Mouse (Mus musculus) lung, embryonic 14.5 days (tissue): Measurements from ENCODE around the gene Olfr561. TPM values are rescaled to one million over a fixed set of nuclear protein-coding genes. Genes with fewer than 3 reads are reported as not detected.

Source experiments
- ATAC-seq: fragments of 200-750 bp; cut with Nextera tagmentation; 2 replicates; pipeline ENCODE4 v1.8.0; 2017; ENCODE audit warnings: mild to moderate bottlenecking, moderate TSS enrichment, moderate library complexity; ENCODE audit not compliant: insufficient read depth
- DNase-seq: peaks from one replicate; pipeline ENCODE4 v3.0.0-alpha.2; 2015
- H3K27ac ChIP-seq: fragments of 300-500 bp; sonication (generic); 2 replicates; pipeline ENCODE4 v1.5.1; 2014; ENCODE audit warnings: low read depth, mild to moderate bottlenecking, moderate library complexity
- H3K27me3 ChIP-seq: fragments of 300-500 bp; sonication (generic); 2 replicates; pipeline ENCODE4 v1.6.1; 2014; ENCODE audit warnings: low read length, control low read depth; ENCODE audit not compliant: insufficient read depth
- H3K36me3 ChIP-seq: fragments of 300-500 bp; sonication (generic); 2 replicates; pipeline ENCODE4 v1.6.1; 2014; ENCODE audit warnings: control low read depth; ENCODE audit not compliant: insufficient read depth
- H3K4me1 ChIP-seq: fragments of 300-500 bp; sonication (generic); 2 replicates; pipeline ENCODE4 v1.6.1; 2014; ENCODE audit warnings: antibody characterized with exemption, control low read depth; ENCODE audit not compliant: insufficient read depth
- H3K4me2 ChIP-seq: fragments of 300-500 bp; sonication (generic); 2 replicates; pipeline ENCODE4 v1.6.1; 2014; ENCODE audit warnings: mild to moderate bottlenecking
- H3K4me3 ChIP-seq: fragments of 300-500 bp; sonication (generic); 2 replicates; pipeline ENCODE4 v1.5.1; 2014; ENCODE audit warnings: low read depth, low read length
- H3K9ac ChIP-seq: fragments of 300-500 bp; sonication (generic); 2 replicates; pipeline ENCODE4 v1.6.1; 2014
- H3K9me3 ChIP-seq: fragments of 300-500 bp; sonication (generic); 2 replicates; pipeline ENCODE4 v1.6.1; 2016; ENCODE audit warnings: low read depth, low read length, control low read depth
- CTCF ChIP-seq: IDR thresholded peaks from 2 replicates; pipeline ENCODE4 v1.5.1; 2016; ENCODE audit warnings: antibody characterized with exemption, low read depth
- WGBS: fragments of 180-500 bp; shearing (Covaris S2); extraction: QIAGEN DNeasy Blood & Tissue Kit; methylation state at CpG from one replicate; pipeline ENCODE4 v1.1.7; 2014; 5-methylcytosine and 5-hydroxymethylcytosine counted together
- polyA plus RNA-seq: library from polyadenylated mRNA; unstranded; fragments of >200 nt; fragmentation: Nextera tagmentation; extraction: Ambion mirVana; gene quantifications from 2 replicates; pipeline ENCODE4 v1.2.1, GENCODE M21; 2014

Olfr561 gene
- not detected in 2 replicates for polyA plus RNA-seq

DNA sequence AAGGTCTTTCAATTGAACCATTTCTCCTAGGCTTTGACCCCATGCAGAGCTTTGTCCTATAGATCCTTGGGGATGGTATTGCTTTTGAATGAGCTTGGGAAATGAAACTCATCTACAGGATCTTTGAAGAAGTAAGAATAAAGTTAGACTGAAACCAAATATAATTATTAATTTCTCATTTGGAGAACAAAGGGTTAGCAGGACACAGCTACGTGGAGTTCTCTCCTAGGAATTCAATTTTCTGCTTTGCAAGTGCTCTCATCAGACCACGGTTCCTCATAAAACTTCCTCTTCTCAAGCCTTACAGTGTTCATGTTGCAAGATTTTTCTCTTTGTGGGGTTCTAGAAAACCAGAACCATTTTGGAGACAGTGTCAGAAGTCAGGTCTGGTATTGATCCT, at the start of gene Olfr561:
TSS of gene Olfr561 (plus strand) at position 301 of the 400 bp plus-strand sequence.
- no peaks in the 10 kb centered on the region for H3K9me3 ChIP-seq
- no peak for ATAC-seq
- H3K27ac ChIP-seq = no peak within 1 kb of the TSS
- no peak within 1 kb of the TSS for H3K9ac ChIP-seq
- H3K4me3 ChIP-seq = no peak within 1 kb of the TSS
- no peaks in the 10 kb centered on the region for H3K27me3 ChIP-seq
- H3K4me1 ChIP-seq = no peaks in the 10 kb centered on the region
- no peak for TF ChIP-seq CTCF
- no peak for DNase-seq
- no peaks in the 10 kb centered on the region for H3K36me3 ChIP-seq
- WGBS = 77% methylated on average over 2 of the region's 2 CpGs
- H3K4me2 ChIP-seq = no peak within 1 kb of the TSS

DNA sequence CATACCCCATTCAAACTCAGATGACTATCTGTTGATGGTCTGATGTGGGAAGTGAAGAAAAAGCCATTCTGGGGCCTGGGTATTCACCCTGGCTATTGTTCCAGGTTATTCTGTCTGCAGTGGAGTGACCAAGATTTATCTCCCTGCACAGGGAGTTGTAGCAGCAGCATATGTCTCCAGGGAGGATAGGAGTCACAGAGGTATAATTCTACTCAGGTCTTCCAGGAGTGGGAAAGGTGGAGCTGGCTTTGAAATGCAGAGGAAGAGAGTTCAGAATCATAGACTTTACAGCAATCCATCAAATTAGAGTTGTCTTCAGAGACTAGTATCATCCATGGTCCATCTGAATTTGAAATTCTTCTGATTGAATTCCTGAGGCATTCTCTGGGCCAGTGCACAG, 43.6 kb upstream of the Olfr561 start, which contains the start of gene Olfr559:
TSS of gene Olfr559 (minus strand) at position 101 of the 400 bp plus-strand sequence.
- Histone ChIP-seq H3K4me1 (no peaks in the 10 kb centered on the region), H3K4me2 (no peak within 1 kb of the TSS), H3K4me3 (no peak within 1 kb of the TSS), H3K27me3 (no peaks in the 10 kb centered on the region), H3K36me3 (no peaks in the 10 kb centered on the region), H3K27ac (no peak within 1 kb of the TSS), H3K9me3 (no peaks in the 10 kb centered on the region), H3K9ac (no peak within 1 kb of the TSS)
- ATAC-seq = no peak
- no peak for DNase-seq
- TF ChIP-seq CTCF = no peak

DNA sequence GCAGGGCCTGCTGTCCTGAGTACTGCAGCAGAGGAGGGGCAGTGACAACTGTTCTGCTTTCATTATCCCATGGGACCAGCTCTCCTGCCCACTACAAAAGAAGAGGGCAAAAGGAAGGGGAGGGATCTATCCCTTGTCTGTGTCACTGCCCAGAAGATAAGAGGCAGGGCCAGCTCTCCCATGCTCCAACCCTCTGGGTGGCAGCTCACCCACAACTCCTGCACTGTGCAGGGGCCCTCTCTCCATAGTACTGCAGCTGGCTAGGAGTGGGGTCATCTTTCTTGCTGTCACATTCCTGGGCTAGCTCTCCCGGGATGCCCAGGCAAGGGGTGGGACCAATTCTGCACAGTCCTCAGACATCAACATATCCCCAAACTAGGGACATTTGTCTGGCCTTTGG, 37.2 kb upstream of the Olfr561 start:
- Histone ChIP-seq H3K9me3 (no peaks in the 10 kb centered on the region), H3K4me2 (no peak overlapping the region), H3K27ac (no peak overlapping the region), H3K36me3 (no peaks in the 10 kb centered on the region), H3K4me3 (no peak overlapping the region), H3K9ac (no peak overlapping the region), H3K27me3 (no peaks in the 10 kb centered on the region), H3K4me1 (no peaks in the 10 kb centered on the region)
- ATAC-seq = no peak
- WGBS = 20% methylated on average over 1 of the region's 1 CpGs
- TF ChIP-seq CTCF = no peak
- DNase-seq = no peak

DNA sequence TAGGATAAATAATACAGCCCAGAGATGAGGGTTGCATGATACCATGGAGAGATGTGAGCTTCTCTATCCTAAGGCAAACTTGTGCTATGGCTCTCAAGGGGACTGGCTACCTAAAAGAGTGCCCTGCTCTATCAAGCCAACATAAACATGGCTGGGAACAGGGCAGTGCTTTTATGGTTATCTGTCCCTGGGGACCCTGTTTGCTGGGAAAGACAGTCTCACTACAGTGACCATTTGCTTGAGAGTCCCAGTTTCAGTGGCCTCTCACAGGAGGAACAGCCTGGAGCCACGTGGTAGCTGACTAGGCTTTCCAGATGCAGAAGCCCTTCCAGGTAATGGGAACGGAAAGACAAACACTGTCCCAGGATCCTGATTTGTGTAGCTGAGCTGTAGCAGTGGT, 33.3 kb upstream of the Olfr561 start:
- H3K9me3 ChIP-seq = no peaks in the 10 kb centered on the region
- no peak overlapping the region for H3K9ac ChIP-seq
- DNase-seq (no peak), ATAC-seq (no peak)
- 51% methylated on average over 2 of the region's 2 CpGs for WGBS
- no peaks in the 10 kb centered on the region for H3K4me1 ChIP-seq
- no peak for TF ChIP-seq CTCF
- H3K36me3 ChIP-seq = no peaks in the 10 kb centered on the region
- no peak overlapping the region for H3K27ac ChIP-seq
- H3K4me2 ChIP-seq = no peak overlapping the region
- no peak overlapping the region for H3K4me3 ChIP-seq
- no peaks in the 10 kb centered on the region for H3K27me3 ChIP-seq

DNA sequence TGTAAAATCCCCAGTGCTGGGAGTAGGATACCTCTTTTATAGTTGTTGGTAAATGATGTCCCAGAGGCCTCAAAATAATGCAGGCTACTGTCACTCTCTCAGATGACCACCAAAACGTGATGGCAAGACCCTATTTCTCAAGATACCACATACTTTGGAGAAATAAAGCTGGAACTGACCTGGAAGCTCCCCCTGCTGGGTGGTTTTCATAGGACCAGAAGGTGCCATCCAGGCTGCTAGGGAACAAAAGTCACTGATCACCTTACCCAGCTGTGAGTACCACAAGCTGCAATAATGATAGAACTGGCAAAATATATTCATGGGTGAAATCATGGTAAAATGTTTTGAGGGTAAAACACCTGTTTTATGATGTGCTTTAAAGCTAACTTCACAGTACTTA, 18.9 kb upstream of the Olfr561 start:
- Histone ChIP-seq H3K9ac (no peak overlapping the region), H3K27me3 (no peaks in the 10 kb centered on the region), H3K4me3 (no peak overlapping the region), H3K4me2 (no peak overlapping the region), H3K36me3 (no peaks in the 10 kb centered on the region), H3K9me3 (no peaks in the 10 kb centered on the region), H3K27ac (no peak overlapping the region), H3K4me1 (no peaks in the 10 kb centered on the region)
- TF ChIP-seq CTCF = peak; percentile 34; the same call in 1 of the 2 replicates
- WGBS = 11% methylated on average over 1 of the region's 1 CpGs
- ATAC-seq (no peak), DNase-seq (peak; percentile 20)

DNA sequence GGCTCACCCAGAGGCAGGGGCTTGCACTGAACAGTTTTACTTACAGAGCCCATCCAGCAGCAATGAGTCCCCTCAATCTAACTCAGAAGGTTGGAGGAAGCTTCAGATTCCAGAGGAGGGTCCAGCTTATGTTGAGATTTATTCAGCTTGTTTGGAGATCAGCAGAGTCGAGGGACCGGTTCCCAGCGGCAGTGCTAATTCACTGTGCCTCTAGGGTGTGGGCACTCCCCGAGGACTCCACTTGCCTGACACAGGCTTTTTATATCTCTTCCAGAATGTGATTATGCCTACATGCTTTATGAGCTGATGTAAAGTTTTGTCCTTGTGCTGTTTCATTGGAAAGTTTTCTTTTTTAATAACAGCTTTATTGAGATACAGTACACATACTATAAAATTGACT, 11.8 kb upstream of the Olfr561 start, which contains the start of the genes Olfr560 and Olfr78:
TSS of gene Olfr560 (minus strand) at position 101 of the 400 bp plus-strand sequence.
TSS of gene Olfr78 (minus strand) at position 206 of the 400 bp plus-strand sequence.
- no peaks in the 10 kb centered on the region for H3K36me3 ChIP-seq
- no peak within 1 kb of the TSS for H3K9ac ChIP-seq
- H3K4me2 ChIP-seq = no peak within 1 kb of the TSS
- H3K27ac ChIP-seq = no peak within 1 kb of the TSS
- H3K4me1 ChIP-seq = no peaks in the 10 kb centered on the region
- no peak within 1 kb of the TSS for H3K4me3 ChIP-seq
- no peak for DNase-seq
- TF ChIP-seq CTCF = no peak
- 68% methylated on average over 4 of the region's 4 CpGs for WGBS
- no peaks in the 10 kb centered on the region for H3K27me3 ChIP-seq
- no peaks in the 10 kb centered on the region for H3K9me3 ChIP-seq
- no peak for ATAC-seq

DNA sequence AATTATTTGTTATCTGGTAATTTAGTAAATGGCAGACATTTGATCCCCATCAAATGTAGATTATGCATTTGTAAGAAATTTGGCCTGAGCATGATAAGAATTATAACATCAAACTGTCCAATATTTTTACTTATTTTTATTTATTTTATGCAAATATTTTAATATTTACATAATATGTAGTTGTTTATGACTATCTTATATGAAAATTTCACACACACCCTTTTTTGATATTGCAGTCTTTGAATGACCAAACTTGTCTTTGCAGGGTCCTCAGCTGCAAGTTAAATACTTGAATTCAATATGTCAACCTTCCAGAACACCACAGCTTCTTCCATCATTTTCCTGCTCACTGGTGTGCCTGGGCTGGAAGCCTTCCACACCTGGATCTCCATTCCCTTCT, 32.2 kb downstream of the Olfr561 start, which contains the start of gene Olfr564:
TSS of gene Olfr564 (plus strand) at position 301 of the 400 bp plus-strand sequence.
- Histone ChIP-seq H3K4me1 (no peaks in the 10 kb centered on the region), H3K27me3 (no peaks in the 10 kb centered on the region), H3K9me3 (no peaks in the 10 kb centered on the region), H3K9ac (no peak within 1 kb of the TSS), H3K4me2 (no peak within 1 kb of the TSS), H3K27ac (no peak within 1 kb of the TSS), H3K36me3 (no peaks in the 10 kb centered on the region), H3K4me3 (no peak within 1 kb of the TSS)
- DNase-seq (no peak), ATAC-seq (no peak)
- TF ChIP-seq CTCF = no peak

Other genes with a start within 250 kb of the Olfr561 start
- gene Olfr547, start 236.5 kb upstream of the Olfr561 start, polyA plus RNA-seq = not detected in 2 replicates
- not detected in 2 replicates for gene Olfr548-ps1, start 230.3 kb upstream of the Olfr561 start, polyA plus RNA-seq
- gene Olfr549, start 221.4 kb upstream of the Olfr561 start, polyA plus RNA-seq = not detected in 2 replicates
- gene Trim21, start 205.7 kb upstream of the Olfr561 start, polyA plus RNA-seq = 0.36 and 0.62 TPM in 2 replicates
- gene Olfr550, start 199.8 kb upstream of the Olfr561 start, polyA plus RNA-seq = not detected in 2 replicates
- gene Olfr551, start 179.3 kb upstream of the Olfr561 start, polyA plus RNA-seq = not detected in 2 replicates
- not detected in 2 replicates for gene Olfr552, start 173.5 kb upstream of the Olfr561 start, polyA plus RNA-seq
- gene Olfr553, start 153.0 kb upstream of the Olfr561 start, polyA plus RNA-seq = not detected in 2 replicates
- not detected in 2 replicates for gene Olfr554, start 132.8 kb upstream of the Olfr561 start, polyA plus RNA-seq
- not detected in 2 replicates for gene Olfr555, start 112.4 kb upstream of the Olfr561 start, polyA plus RNA-seq
- not detected in 2 replicates for gene Olfr556, start 106.3 kb upstream of the Olfr561 start, polyA plus RNA-seq
- 13.7 and 16.1 TPM in 2 replicates for gene Trim68, start 83.9 kb upstream of the Olfr561 start, polyA plus RNA-seq
- not detected in 2 replicates for gene Olfr557, start 75.3 kb upstream of the Olfr561 start, polyA plus RNA-seq
- gene Olfr558, start 69.0 kb upstream of the Olfr561 start, polyA plus RNA-seq = 0.12 TPM in 1 of 2 replicates, not detected in the other
- gene Olfr33, start 52.2 kb upstream of the Olfr561 start, polyA plus RNA-seq = not detected in 2 replicates
- gene Olfr559, start 43.7 kb upstream of the Olfr561 start, polyA plus RNA-seq = not detected in 2 replicates
- gene Olfr560, start 11.9 kb upstream of the Olfr561 start, polyA plus RNA-seq = not detected in 2 replicates
- 0.09 and 0.12 TPM in 2 replicates for gene Olfr78, start 11.8 kb upstream of the Olfr561 start, polyA plus RNA-seq
- gene Olfr564, start 32.3 kb downstream of the Olfr561 start, polyA plus RNA-seq = not detected in 2 replicates
- not detected in 2 replicates for gene Olfr566, start 87.5 kb downstream of the Olfr561 start, polyA plus RNA-seq
- not detected in 2 replicates for gene Olfr568, start 105.9 kb downstream of the Olfr561 start, polyA plus RNA-seq
- not detected in 2 replicates for gene Olfr569, start 119.7 kb downstream of the Olfr561 start, polyA plus RNA-seq
- not detected in 2 replicates for gene Olfr570, start 123.4 kb downstream of the Olfr561 start, polyA plus RNA-seq
- gene Olfr571, start 146.3 kb downstream of the Olfr561 start, polyA plus RNA-seq = not detected in 2 replicates
- not detected in 2 replicates for gene Olfr572, start 153.2 kb downstream of the Olfr561 start, polyA plus RNA-seq
- not detected in 2 replicates for gene Olfr573-ps1, start 171.4 kb downstream of the Olfr561 start, polyA plus RNA-seq
- not detected in 2 replicates for gene Olfr574, start 177.2 kb downstream of the Olfr561 start, polyA plus RNA-seq
- not detected in 2 replicates for gene Olfr575, start 187.6 kb downstream of the Olfr561 start, polyA plus RNA-seq
- not detected in 2 replicates for gene Olfr576, start 191.4 kb downstream of the Olfr561 start, polyA plus RNA-seq
- not detected in 2 replicates for gene Olfr577, start 204.7 kb downstream of the Olfr561 start, polyA plus RNA-seq
- gene Olfr578, start 218.1 kb downstream of the Olfr561 start, polyA plus RNA-seq = not detected in 2 replicates